Comparison of ENCODE assay signal across 10 mouse cellular contexts in genomic region chr4:117831920-117832691, GRCm38 (mm10). TPM values are rescaled to one million over a fixed set of nuclear protein-coding genes. Genes with fewer than 3 reads are reported as not detected.
DNase-seq lines count a peak whose midpoint lies in the region; ATAC-seq and TF ChIP-seq lines count a peak whose summit lies in the region.
"Had no signal": no experiment of that assay in that cellular context is flagged by ENCODE, and none has a peak within 500 bp of the region (broad histone marks: within the 10 kb centered on the region; RNA-seq: fewer than 3 reads in every experiment).

No protein-coding gene starts in this region.

- no peak overlapping the region for H3K4me3 ChIP-seq in heart, embryonic 11.5 days (ENCODE audit: low read depth, low read length)
- peak overlapping the region; percentile 28 to 40 for H3K4me3 ChIP-seq in liver, embryonic 14.5 days (ENCODE audit: insufficient read depth in 1 of 2, low read depth in 2 of 2, low read length in 2 of 2)
- H3K4me3 ChIP-seq in midbrain, embryonic 13.5 days (replicated peaks) = no peak overlapping the region
- H3K4me3 ChIP-seq in hindbrain, postnatal 0 days (ENCODE audit: low read length) = no peak overlapping the region

- ATAC-seq in heart, embryonic 11.5 days (replicated peaks; ENCODE audit: insufficient number of reproducible peaks, low FRiP score, low TSS enrichment) = peak; percentile 47
- peak; percentile 50 for ATAC-seq in liver, embryonic 14.5 days (ENCODE audit: insufficient read depth)
- no peak for ATAC-seq in midbrain, embryonic 13.5 days
- no peak for ATAC-seq in hindbrain, postnatal 0 days
- ATAC-seq: midbrain, embryonic 16.5 days had no signal

- H3K27me3 ChIP-seq in heart, embryonic 11.5 days (ENCODE audit: control insufficient read depth, insufficient read depth, low read length) = peaks cover 3% of the 10 kb centered on the region
- peaks cover 12% of the 10 kb centered on the region for H3K27me3 ChIP-seq in liver, embryonic 14.5 days (ENCODE audit: control insufficient read depth, insufficient read depth, low read length)
- H3K27me3 ChIP-seq in midbrain, embryonic 13.5 days = peaks cover 22% of the 10 kb centered on the region
- no peaks in the 10 kb centered on the region for H3K27me3 ChIP-seq in hindbrain, postnatal 0 days (ENCODE audit: insufficient read depth, low read length)

- H3K4me2 ChIP-seq in heart, embryonic 11.5 days = peak overlapping the region; percentile 43
- peak overlapping the region; percentile 87 for H3K4me2 ChIP-seq in liver, embryonic 14.5 days (ENCODE audit: low read depth)
- H3K4me2 ChIP-seq in midbrain, embryonic 13.5 days (replicated peaks) = no peak overlapping the region
- no peak overlapping the region for H3K4me2 ChIP-seq in hindbrain, postnatal 0 days (ENCODE audit: low read depth, low read length)

- peak; percentile 56 for DNase-seq in testis, postnatal 10 days (ENCODE audit: low spot score)
- no peak for DNase-seq in testis, postnatal 14 days (ENCODE audit: low spot score)
- peak; percentile 71 to 79 (median 76) for DNase-seq in liver, embryonic 14.5 days (ENCODE audit: low read depth in 3 of 3, low spot score in 3 of 3)
- DNase-seq in urinary bladder, postnatal 36 days (ENCODE audit: low spot score in 2 of 2) = peak; percentile 58 to 61
- DNase-seq in frontal cortex, postnatal 10 days (ENCODE audit: low spot score in 2 of 2) = no peak
- no peak for DNase-seq in hindbrain, postnatal 0 days (ENCODE audit: low spot score)
- DNase-seq: cerebellum, postnatal 36 days had no signal

- no peaks in the 10 kb centered on the region for H3K9me3 ChIP-seq in heart, embryonic 11.5 days (replicated peaks; ENCODE audit: control insufficient read depth, low read length)
- no peaks in the 10 kb centered on the region for H3K9me3 ChIP-seq in liver, embryonic 14.5 days (ENCODE audit: control insufficient read depth, low read length)
- H3K9me3 ChIP-seq in midbrain, embryonic 13.5 days = no peaks in the 10 kb centered on the region
- H3K9me3 ChIP-seq in hindbrain, postnatal 0 days (ENCODE audit: low read length) = no peaks in the 10 kb centered on the region

- peaks cover 12% of the 10 kb centered on the region for H3K4me1 ChIP-seq in heart, embryonic 11.5 days (ENCODE audit: control insufficient read depth, insufficient read depth, low read length)
- H3K4me1 ChIP-seq in liver, embryonic 14.5 days (replicated peaks; ENCODE audit: control insufficient read depth in 2 of 2, insufficient read depth in 2 of 2, low read length in 1 of 2) = peaks cover 62 to 63% of the 10 kb centered on the region in 2 experiments
- H3K4me1 ChIP-seq in midbrain, embryonic 13.5 days (replicated peaks) = peaks cover 20% of the 10 kb centered on the region
- peaks cover 4% of the 10 kb centered on the region; the same call in 1 of the 2 replicates for H3K4me1 ChIP-seq in hindbrain, postnatal 0 days (ENCODE audit: insufficient read depth, low read length)

- H3K9ac ChIP-seq in heart, embryonic 11.5 days (ENCODE audit: low read depth, low read length) = peak overlapping the region; percentile 49; the same call in 1 of the 2 replicates
- H3K9ac ChIP-seq in liver, embryonic 14.5 days (replicated peaks) = peak overlapping the region; percentile 80
- H3K9ac ChIP-seq in midbrain, embryonic 13.5 days (replicated peaks) = no peak overlapping the region
- H3K9ac ChIP-seq in hindbrain, postnatal 0 days (replicated peaks; ENCODE audit: low read length) = no peak overlapping the region

- H3K36me3 ChIP-seq in heart, embryonic 11.5 days (ENCODE audit: control insufficient read depth, insufficient read depth, low read length) = no peaks in the 10 kb centered on the region
- no peaks in the 10 kb centered on the region; the same call in 1 of the 2 replicates for H3K36me3 ChIP-seq in liver, embryonic 14.5 days (replicated peaks; ENCODE audit: control insufficient read depth, insufficient read depth, low read depth)
- no peaks in the 10 kb centered on the region for H3K36me3 ChIP-seq in midbrain, embryonic 13.5 days
- no peaks in the 10 kb centered on the region for H3K36me3 ChIP-seq in hindbrain, postnatal 0 days (ENCODE audit: insufficient read depth, low read length)

- 68% methylated on average over 9 of the region's 9 CpGs for WGBS in heart, embryonic 11.5 days (ENCODE audit: insufficient replicate concordance)
- 15% methylated on average over 9 of the region's 9 CpGs for WGBS in liver, embryonic 14.5 days (ENCODE audit: insufficient replicate concordance)
- 82% methylated on average over 9 of the region's 9 CpGs for WGBS in midbrain, embryonic 13.5 days
- WGBS in hindbrain, postnatal 0 days = 80% methylated on average over 9 of the region's 9 CpGs

- no peak for TF ChIP-seq CTCF in liver, embryonic 14.5 days (IDR thresholded peaks at IDR 0.05; ENCODE audit: low read depth)
- no peak for TF ChIP-seq CTCF in hindbrain, postnatal 0 days (IDR thresholded peaks at IDR 0.05; ENCODE audit: low read depth)

- H3K27ac ChIP-seq in heart, embryonic 11.5 days (ENCODE audit: low read depth, low read length) = peak overlapping the region; percentile 81
- H3K27ac ChIP-seq in liver, embryonic 14.5 days = peak overlapping the region; percentile 99
- H3K27ac ChIP-seq in midbrain, embryonic 13.5 days = no peak overlapping the region
- no peak overlapping the region for H3K27ac ChIP-seq in hindbrain, postnatal 0 days

- TF ChIP-seq EP300 in liver, embryonic 14.5 days (IDR thresholded peaks at IDR 0.05; ENCODE audit: low read depth) = peak; percentile 65

RNA-seq across cellular contexts. Expression of gene Slc6a9, which starts 2.2 kb away (rescaled TPM):
- 8.7 and 15.2 TPM in 2 replicates for polyA plus RNA-seq in heart, embryonic 11.5 days (2014; fragmentation: Nextera tagmentation; extraction: Ambion mirVana)
- 52.6 and 56.3 TPM in 2 replicates for polyA plus RNA-seq in liver, embryonic 14.5 days (2012; rRNA removed)
- 31.5 and 33.1 TPM in 2 replicates for polyA plus RNA-seq in liver, embryonic 14.5 days (2014; fragmentation: Nextera tagmentation; extraction: Ambion mirVana)
- 14.9 and 16.1 TPM in 2 replicates for polyA plus RNA-seq in midbrain, embryonic 13.5 days (2015; fragmentation: Nextera tagmentation; extraction: Ambion mirVana)
- 107 and 132 TPM in 2 replicates for total RNA-seq in hindbrain, postnatal 0 days (2014; rRNA removed)
- 79.7 and 82.9 TPM in 2 replicates for polyA plus RNA-seq in hindbrain, postnatal 0 days (2015; fragmentation: Nextera tagmentation; extraction: Ambion mirVana)

RNA-seq across cellular contexts. Expression of gene Ccdc24, which starts 40.3 kb away (rescaled TPM):
- 0.56 and 0.90 TPM in 2 replicates for polyA plus RNA-seq in heart, embryonic 11.5 days (2014; fragmentation: Nextera tagmentation; extraction: Ambion mirVana)
- polyA plus RNA-seq in liver, embryonic 14.5 days (2012; rRNA removed) = 0.57 and 0.77 TPM in 2 replicates
- polyA plus RNA-seq in liver, embryonic 14.5 days (2014; fragmentation: Nextera tagmentation; extraction: Ambion mirVana) = 0.63 and 1.7 TPM in 2 replicates
- 3.0 and 3.4 TPM in 2 replicates for polyA plus RNA-seq in midbrain, embryonic 13.5 days (2015; fragmentation: Nextera tagmentation; extraction: Ambion mirVana)
- total RNA-seq in hindbrain, postnatal 0 days (2014; rRNA removed) = 2.0 and 3.4 TPM in 2 replicates
- 1.7 and 2.2 TPM in 2 replicates for polyA plus RNA-seq in hindbrain, postnatal 0 days (2015; fragmentation: Nextera tagmentation; extraction: Ambion mirVana)

RNA-seq across cellular contexts. Expression of gene B4galt2, which starts 51.2 kb away (rescaled TPM):
- polyA plus RNA-seq in heart, embryonic 11.5 days (2014; fragmentation: Nextera tagmentation; extraction: Ambion mirVana) = 13.8 and 14.1 TPM in 2 replicates
- 2.1 and 2.4 TPM in 2 replicates for polyA plus RNA-seq in liver, embryonic 14.5 days (2012; rRNA removed)
- polyA plus RNA-seq in liver, embryonic 14.5 days (2014; fragmentation: Nextera tagmentation; extraction: Ambion mirVana) = 1.5 and 1.7 TPM in 2 replicates
- polyA plus RNA-seq in midbrain, embryonic 13.5 days (2015; fragmentation: Nextera tagmentation; extraction: Ambion mirVana) = 42.7 and 42.8 TPM in 2 replicates
- total RNA-seq in hindbrain, postnatal 0 days (2014; rRNA removed) = 286 and 304 TPM in 2 replicates
- polyA plus RNA-seq in hindbrain, postnatal 0 days (2015; fragmentation: Nextera tagmentation; extraction: Ambion mirVana) = 71.5 and 77.0 TPM in 2 replicates

RNA-seq across cellular contexts. Expression of gene Atp6v0b, which starts 55.0 kb away (rescaled TPM):
- polyA plus RNA-seq in heart, embryonic 11.5 days (2014; fragmentation: Nextera tagmentation; extraction: Ambion mirVana) = 194 and 197 TPM in 2 replicates
- 118 and 122 TPM in 2 replicates for polyA plus RNA-seq in liver, embryonic 14.5 days (2012; rRNA removed)
- 152 and 165 TPM in 2 replicates for polyA plus RNA-seq in liver, embryonic 14.5 days (2014; fragmentation: Nextera tagmentation; extraction: Ambion mirVana)
- polyA plus RNA-seq in midbrain, embryonic 13.5 days (2015; fragmentation: Nextera tagmentation; extraction: Ambion mirVana) = 458 and 469 TPM in 2 replicates
- total RNA-seq in hindbrain, postnatal 0 days (2014; rRNA removed) = 579 and 615 TPM in 2 replicates
- polyA plus RNA-seq in hindbrain, postnatal 0 days (2015; fragmentation: Nextera tagmentation; extraction: Ambion mirVana) = 637 and 643 TPM in 2 replicates

RNA-seq across cellular contexts. Expression of gene Dph2, which starts 59.7 kb away (rescaled TPM):
- polyA plus RNA-seq in heart, embryonic 11.5 days (2014; fragmentation: Nextera tagmentation; extraction: Ambion mirVana) = 12.7 and 14.2 TPM in 2 replicates
- 6.8 and 6.9 TPM in 2 replicates for polyA plus RNA-seq in liver, embryonic 14.5 days (2012; rRNA removed)
- polyA plus RNA-seq in liver, embryonic 14.5 days (2014; fragmentation: Nextera tagmentation; extraction: Ambion mirVana) = 5.1 and 6.3 TPM in 2 replicates
- polyA plus RNA-seq in midbrain, embryonic 13.5 days (2015; fragmentation: Nextera tagmentation; extraction: Ambion mirVana) = 26.0 and 26.1 TPM in 2 replicates
- 21.2 and 24.8 TPM in 2 replicates for total RNA-seq in hindbrain, postnatal 0 days (2014; rRNA removed)
- 13.5 and 14.1 TPM in 2 replicates for polyA plus RNA-seq in hindbrain, postnatal 0 days (2015; fragmentation: Nextera tagmentation; extraction: Ambion mirVana)

Comparison
In these comparisons a context has a peak if more than half of its experiments do, and no peak if none do; other contexts are left out.
1. DNase-seq: peak in testis, postnatal 10 days (single experiment), liver, embryonic 14.5 days (3 of 3) and urinary bladder, postnatal 36 days (2 of 2); none in testis, postnatal 14 days (single experiment), frontal cortex, postnatal 10 days (0 of 2) and hindbrain, postnatal 0 days (single experiment).
2. ATAC-seq: peak in heart, embryonic 11.5 days (single experiment) and liver, embryonic 14.5 days (single experiment); none in midbrain, embryonic 13.5 days (single experiment) and hindbrain, postnatal 0 days (single experiment).
3. H3K27ac ChIP-seq: peak in heart, embryonic 11.5 days (single experiment) and liver, embryonic 14.5 days (single experiment); none in midbrain, embryonic 13.5 days (single experiment) and hindbrain, postnatal 0 days (single experiment).
4. H3K4me2 ChIP-seq: peak in heart, embryonic 11.5 days (single experiment) and liver, embryonic 14.5 days (single experiment); none in midbrain, embryonic 13.5 days (single experiment) and hindbrain, postnatal 0 days (single experiment).
5. H3K4me3 ChIP-seq: peak in liver, embryonic 14.5 days (2 of 2); none in heart, embryonic 11.5 days (single experiment), midbrain, embryonic 13.5 days (single experiment) and hindbrain, postnatal 0 days (single experiment).
6. H3K9ac ChIP-seq: peak in heart, embryonic 11.5 days (single experiment) and liver, embryonic 14.5 days (single experiment); none in midbrain, embryonic 13.5 days (single experiment) and hindbrain, postnatal 0 days (single experiment).